Mouse (Mus musculus): Measurements from ENCODE around the gene Cpeb3. TPM values are rescaled to one million over a fixed set of nuclear protein-coding genes. Genes with fewer than 3 reads are reported as not detected.
"Not testable (repeated sequence)": the region's sequence is repeated elsewhere in the genome, so short reads cannot be mapped to it uniquely, and the experiment has no call there.

The Cpeb3 gene
- total RNA-seq, 1 experiment from 2014 or later, result 1.3 TPM

GRCm38 (mm10) chr19:37207303-37208175, 862 bp downstream of the Cpeb3 start, which contains the start of gene March5:
TSS of gene March5 (plus strand) at chr19:37207543.
- ATAC-seq (replicated peaks; ENCODE audit: low read depth, poor library complexity, severe bottlenecking), result peak; percentile 81

- peak; percentile 26 for ATAC-seq (replicated peaks; ENCODE audit: low read depth, poor library complexity, severe bottlenecking)
These were observed 1.6 kb downstream of the Cpeb3 start for GRCm38 (mm10) chr19:37206641-37207302.

DNA sequence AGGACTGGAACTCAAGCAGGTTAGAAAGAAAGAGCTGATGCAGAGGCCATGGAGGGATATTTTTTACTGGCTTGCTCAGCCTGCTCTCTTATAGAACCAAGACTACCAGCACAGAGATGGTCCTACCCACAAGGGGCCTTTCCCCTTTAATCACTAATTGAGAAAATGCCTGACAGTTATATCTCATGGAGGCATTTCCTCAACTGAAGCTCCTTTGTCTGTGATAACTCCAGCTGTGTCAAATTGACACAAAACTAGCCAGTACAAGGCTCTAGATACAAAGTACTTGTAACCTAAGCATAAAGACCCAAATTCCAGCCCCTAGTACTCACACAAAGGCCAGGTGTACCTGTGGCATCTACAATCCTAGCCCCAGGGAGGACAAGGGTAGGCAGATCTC, 3.2 kb downstream of the Cpeb3 start:
- not testable (repeated sequence) for ATAC-seq (replicated peaks; ENCODE audit: low read depth, poor library complexity, severe bottlenecking)

- no peak for ATAC-seq (replicated peaks; ENCODE audit: low read depth, poor library complexity, severe bottlenecking)
These were observed 5.0 kb downstream of the Cpeb3 start for GRCm38 (mm10) chr19:37203371-37203770.

- ATAC-seq (replicated peaks; ENCODE audit: low read depth, poor library complexity, severe bottlenecking), result no peak
These were observed 8.5 kb downstream of the Cpeb3 start for GRCm38 (mm10) chr19:37199889-37200288.

DNA sequence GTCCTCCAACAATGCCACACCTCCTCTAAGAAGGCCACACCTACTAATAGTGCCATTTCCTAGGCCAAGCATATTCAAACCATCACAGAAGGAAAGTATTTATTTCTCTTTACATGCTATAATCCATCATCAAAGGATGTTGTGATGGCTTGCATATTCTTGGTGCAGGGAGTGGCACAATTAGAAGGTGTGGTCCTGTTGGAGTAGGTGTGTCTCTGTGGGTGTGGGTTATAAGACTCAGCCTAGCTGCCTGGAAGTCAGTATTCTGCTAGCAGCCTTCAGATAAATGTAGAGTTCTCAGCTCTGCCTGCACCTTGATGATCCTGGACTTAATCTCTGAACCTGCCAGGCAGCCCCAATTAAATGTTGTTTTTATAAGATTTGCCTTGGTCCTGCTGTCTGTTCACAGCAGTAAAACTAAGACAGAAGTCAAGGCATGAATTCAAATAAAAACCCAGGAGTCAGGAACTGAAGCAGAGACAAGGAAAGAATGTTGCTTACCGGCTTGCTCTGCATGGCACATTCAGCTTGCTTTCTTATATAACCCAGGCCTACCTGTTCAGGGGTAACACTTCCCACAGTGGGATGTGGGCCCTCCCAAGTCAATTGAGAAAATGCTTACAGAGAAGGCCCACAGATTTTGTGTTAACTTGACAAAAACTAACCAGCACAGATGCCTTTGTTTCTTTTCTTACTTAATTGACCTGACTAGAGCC, 10.1 kb downstream of the Cpeb3 start:
- ATAC-seq (replicated peaks; ENCODE audit: low read depth, poor library complexity, severe bottlenecking), result no peak

DNA sequence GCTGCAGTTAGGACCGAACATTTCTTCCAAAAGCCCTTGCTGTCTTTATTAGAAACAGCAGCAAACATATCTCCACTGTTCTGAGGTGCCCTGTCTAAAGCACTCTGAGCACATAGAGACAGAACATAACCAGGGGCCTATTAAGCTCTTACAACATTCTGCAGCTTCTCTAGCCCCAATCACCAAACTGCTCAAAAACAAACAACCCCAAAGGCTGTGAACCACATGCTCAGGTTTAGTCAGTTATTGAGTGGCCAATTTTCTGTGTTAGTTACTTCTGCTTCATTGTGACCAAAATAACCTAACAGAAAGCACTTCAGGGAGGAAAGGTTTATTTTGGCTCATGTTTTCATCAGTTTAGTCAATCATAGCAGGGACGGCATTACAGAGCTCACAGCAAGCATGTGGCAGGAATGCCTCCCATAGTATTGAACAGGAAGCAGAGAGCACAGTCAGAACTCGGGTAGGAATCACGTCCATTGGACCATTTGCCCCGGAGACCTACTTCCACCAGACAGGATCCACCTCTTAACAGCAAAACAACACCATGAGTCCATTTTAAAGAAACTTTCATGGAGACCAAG, 15.8 kb downstream of the Cpeb3 start:
- no peak for ATAC-seq (replicated peaks; ENCODE audit: low read depth, poor library complexity, severe bottlenecking)

DNA sequence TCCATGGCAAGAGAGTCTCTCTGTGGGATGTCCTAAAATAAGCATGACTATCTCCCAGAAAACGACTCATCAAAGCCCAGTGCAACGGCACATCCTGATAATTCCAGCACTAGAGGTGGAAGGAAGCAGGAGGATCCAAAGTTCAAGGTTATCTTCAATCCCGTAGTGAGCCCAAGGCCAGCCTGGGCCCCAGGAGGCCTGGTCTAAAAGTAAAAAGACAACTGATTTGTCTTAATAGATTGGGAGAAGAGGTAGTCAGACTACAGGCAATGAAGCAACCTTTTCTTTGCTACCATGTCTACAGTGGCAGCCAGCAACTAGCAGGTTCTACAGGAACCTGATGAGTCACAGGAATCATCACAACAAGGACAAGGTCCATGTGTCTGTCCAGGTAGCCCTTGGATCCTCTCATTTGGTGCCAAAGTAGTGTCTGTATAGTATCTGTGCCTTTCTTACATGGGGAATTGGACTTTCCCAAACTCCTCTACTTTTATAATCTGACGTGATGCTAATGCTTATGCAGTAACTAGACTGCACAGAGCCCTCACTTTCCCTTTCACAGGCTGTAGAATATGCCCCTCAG, 19.9 kb downstream of the Cpeb3 start:
- ATAC-seq (replicated peaks; ENCODE audit: low read depth, poor library complexity, severe bottlenecking), result no peak

- peak; percentile 65; the same call in 1 of the 2 replicates for ATAC-seq (replicated peaks; ENCODE audit: low read depth, poor library complexity, severe bottlenecking)
These were observed 30.3 kb downstream of the Cpeb3 start for GRCm38 (mm10) chr19:37177819-37178708.

DNA sequence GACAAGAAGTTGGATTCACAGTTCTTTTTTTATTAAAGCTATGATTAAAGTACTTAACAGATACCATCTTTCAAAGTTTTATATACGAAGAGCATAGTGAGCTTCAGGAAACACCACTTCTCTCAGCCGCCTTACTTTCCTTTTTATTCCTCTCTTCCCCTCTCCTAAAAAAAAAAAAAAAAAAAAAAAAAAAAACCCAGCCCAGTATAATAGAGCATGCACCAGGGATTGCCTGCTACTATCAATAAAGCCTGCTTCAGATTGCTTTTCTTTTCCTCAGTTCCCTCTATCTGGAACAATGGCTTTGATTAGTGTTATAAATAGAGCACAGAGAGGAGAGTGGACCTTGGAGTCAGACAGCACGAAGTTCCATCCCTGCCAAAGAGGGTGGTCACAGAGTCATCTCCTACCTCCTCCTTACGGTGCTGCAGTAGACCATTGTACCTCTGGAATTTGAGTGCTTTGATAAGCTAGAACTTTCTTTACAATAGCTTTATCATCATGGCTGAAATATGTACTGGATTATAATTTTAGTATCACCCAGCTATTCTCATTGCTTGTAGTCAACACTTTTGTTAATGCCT, 31.4 kb downstream of the Cpeb3 start:
- no peak for ATAC-seq (replicated peaks; ENCODE audit: low read depth, poor library complexity, severe bottlenecking)

DNA sequence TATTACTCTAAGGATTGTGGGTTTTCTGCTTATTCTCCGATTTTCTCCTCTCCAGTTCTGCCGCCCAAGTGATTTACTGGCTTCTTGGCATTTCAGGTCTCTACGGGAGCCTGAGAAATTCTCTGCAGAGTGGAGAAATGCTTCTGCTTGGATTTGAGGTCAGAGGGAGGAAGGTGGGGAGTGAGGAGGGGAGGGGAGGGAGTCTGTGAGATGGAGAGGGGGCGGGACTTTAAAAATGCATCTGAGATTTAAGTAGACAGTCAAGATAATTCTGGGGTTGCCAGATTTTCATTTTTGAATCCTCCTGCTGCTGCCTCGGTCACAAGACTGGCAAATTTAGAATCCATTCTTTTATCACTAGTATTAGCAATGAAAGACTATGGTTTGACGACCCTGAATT, 32.5 kb downstream of the Cpeb3 start:
- ATAC-seq (replicated peaks; ENCODE audit: low read depth, poor library complexity, severe bottlenecking), result no peak

GRCm38 (mm10) chr19:37175436-37175805, 33.0 kb downstream of the Cpeb3 start:
- ATAC-seq (replicated peaks; ENCODE audit: low read depth, poor library complexity, severe bottlenecking), result no peak

DNA sequence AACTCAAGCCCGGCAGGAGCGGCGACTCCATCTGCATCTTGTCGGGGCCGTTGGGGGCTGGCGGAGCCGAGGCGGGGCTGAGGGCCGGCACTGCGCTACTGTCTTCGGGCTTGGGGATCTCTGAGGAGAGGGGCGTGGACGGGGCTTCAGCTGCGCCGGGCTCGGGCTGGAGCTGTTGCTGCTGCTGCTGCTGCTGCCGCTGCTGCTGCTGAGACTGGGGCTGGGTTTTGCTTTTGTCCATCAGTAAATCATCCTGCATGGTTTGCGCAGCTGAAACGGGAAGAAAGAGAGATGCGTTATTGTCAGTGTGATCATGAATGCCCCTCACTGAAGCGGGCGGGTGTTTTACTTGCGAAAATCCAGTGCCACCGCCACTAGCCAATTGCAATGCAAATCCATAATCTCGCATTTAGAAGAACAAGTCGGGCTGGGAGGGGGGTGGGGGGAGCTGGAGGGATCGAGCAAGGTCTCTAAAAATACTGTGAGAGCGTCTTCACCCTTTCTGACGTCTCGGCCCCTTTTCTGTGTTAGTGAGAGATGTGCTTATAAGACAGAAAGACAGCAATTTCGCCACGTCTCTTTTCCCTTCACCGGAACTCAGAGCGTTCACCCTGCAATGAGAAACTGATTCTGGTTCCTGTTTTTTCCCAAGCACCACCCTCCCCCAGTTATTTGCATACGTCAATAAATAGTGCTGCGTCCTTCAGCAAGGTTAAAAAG, 33.5 kb downstream of the Cpeb3 start:
- 0 out of 2 replicates have a peak, but pooled peaks have one; percentile 50 for ATAC-seq (replicated peaks; ENCODE audit: low read depth, poor library complexity, severe bottlenecking)

GRCm38 (mm10) chr19:37174116-37174715, 34.2 kb downstream of the Cpeb3 start:
- no peak for ATAC-seq (replicated peaks; ENCODE audit: low read depth, poor library complexity, severe bottlenecking)

DNA sequence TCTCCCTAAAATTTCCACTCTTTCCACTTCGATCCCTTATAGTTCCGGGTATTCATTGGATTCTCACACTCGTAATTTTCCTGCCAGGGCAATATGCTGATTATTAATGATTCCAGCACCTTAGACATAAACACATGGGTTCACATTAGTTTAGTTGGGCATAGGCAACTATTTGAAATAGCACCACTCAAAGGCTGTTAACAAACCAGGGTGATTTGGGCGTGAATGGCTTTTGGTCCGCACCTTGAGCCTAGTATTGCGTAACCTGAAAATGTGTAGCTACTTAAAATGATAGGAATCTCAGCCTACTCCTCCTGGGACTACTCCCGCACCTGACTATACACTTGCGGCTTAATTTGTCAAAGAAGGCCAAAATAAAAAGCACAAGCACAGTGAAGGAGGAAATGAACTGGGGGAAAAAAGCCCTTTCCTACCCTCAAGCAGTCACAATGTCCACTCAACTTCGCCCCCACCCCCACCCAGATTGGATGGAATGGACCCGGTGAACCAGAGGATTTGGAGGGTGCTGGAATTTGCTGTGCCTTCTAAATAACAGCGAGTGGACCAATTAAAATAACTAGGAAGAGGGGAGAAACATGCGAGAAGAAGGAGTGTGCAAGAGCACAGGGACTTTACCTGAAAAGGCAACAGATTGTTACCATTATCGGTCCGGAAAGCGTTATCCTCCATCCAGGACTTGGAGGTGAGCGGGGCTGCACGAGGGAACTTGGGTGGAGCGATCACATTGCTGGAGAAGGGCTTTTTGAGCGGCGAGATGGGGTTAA, 34.9 kb downstream of the Cpeb3 start:
- ATAC-seq (replicated peaks; ENCODE audit: low read depth, poor library complexity, severe bottlenecking), result no peak

DNA sequence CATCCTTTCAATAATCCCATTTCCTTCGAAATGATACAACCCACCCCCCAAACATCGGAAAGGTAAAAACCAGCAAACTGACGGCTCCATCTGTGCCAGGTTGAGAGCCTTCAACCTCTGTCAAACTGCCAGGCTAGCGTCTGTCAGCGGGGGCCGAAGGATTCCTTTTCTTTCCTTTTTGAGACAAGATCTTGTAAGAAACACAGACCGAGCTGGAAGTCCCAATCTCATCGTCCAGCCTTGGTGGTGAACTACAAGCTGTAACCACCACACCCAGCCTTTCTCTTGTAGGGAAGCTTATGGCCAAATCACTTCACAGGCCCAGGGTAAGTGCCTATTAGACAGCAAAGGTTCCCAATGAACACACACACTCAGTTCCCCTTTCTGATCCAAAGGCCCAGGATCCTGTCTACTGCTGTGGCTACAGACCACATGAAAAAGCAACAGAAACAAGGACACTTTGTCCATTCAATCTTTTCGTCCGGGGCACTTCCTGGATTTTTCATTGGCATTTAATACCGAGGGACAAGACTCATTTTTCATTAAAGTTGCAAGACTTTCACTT, 35.8 kb downstream of the Cpeb3 start:
- ATAC-seq (replicated peaks; ENCODE audit: low read depth, poor library complexity, severe bottlenecking), result peak; percentile 62

DNA sequence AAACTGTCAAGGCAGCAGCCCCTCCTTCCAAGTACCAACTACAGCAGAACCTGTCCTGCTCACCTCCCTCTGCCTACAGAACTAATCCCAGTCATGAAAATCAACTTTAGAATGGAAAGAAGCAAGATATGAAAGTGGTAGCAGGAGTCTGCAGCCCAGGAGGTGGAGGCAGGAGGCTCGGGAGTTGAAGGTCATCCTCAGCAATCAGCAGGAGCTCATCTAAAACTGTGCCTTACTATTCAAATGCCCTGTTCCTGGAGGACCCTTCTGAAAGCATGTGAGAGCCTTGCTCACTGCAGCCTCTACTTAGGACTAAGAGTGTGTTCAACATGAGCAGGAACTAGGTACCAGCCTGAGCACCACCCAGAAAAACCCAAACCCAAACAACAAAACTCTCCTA, 36.3 kb downstream of the Cpeb3 start:
- no peak for ATAC-seq (replicated peaks; ENCODE audit: low read depth, poor library complexity, severe bottlenecking)

All from common myeloid progenitor, adult 5-6 weeks (primary cell).